ENCODE assay signal across 12 mouse cellular contexts in the genomic region with DNA sequence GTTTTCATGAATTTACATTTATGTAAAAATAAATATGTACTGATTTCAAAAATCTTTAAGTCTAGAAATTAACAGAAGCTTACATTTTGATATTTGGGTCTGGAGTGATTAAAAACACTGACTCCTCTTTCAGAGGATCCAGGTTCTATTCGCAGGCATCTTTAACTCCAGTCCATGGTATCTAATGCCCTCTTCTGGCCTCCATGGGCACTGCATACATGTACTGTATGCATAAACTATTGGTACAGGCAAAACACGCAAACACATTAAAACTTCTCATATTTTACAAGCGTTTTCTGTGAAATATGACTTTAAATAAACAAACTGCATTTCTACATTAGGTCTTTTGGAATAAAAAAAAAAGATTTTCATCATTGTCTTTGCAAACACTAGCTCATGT.
DNase-seq lines count a peak whose midpoint lies in the region; ATAC-seq and TF ChIP-seq lines count a peak whose summit lies in the region.
"Had no signal": no experiment of that assay in that cellular context is flagged by ENCODE, and none has a peak within 500 bp of the region (broad histone marks: within the 10 kb centered on the region; RNA-seq: fewer than 3 reads in every experiment).

No protein-coding gene starts in this region.

- 68% methylated on average over 3 of the region's 3 CpGs for WGBS in forebrain, postnatal 0 days
- 71% methylated on average over 3 of the region's 3 CpGs for WGBS in forebrain, embryonic 10.5 days

- no peaks in the 10 kb centered on the region for H3K79me2 ChIP-seq in CH12.LX (replicated peaks; ENCODE audit: control insufficient read depth, extremely low read depth, insufficient read depth, poor library complexity, severe bottlenecking)

- no peak for TF ChIP-seq EP300 in CH12.LX (IDR thresholded peaks at IDR 0.05; ENCODE audit: low read length)

- no peak for ATAC-seq in forebrain, postnatal 0 days
- ATAC-seq: CD4-positive, CD25-positive, alpha-beta regulatory T cell, adult 4 months had no signal

- H3K4me2 ChIP-seq in forebrain, postnatal 0 days (ENCODE audit: low read depth): no peak overlapping the region
- H3K4me2 ChIP-seq in CH12.LX (ENCODE audit: insufficient read depth, low read depth, poor library complexity, severe bottlenecking): no peak overlapping the region

- no peaks in the 10 kb centered on the region for H3K9me3 ChIP-seq in forebrain, postnatal 0 days (ENCODE audit: low read length)
- no peaks in the 10 kb centered on the region; the same call in 1 of the 2 replicates for H3K9me3 ChIP-seq in forebrain, embryonic 10.5 days
- no peaks in the 10 kb centered on the region for H3K9me3 ChIP-seq in CH12.LX (replicated peaks; ENCODE audit: low read length)

- peak; percentile 53 for TF ChIP-seq CTCF in forebrain, postnatal 0 days (IDR thresholded peaks at IDR 0.05; ENCODE audit: low read depth)
- TF ChIP-seq CTCF in CH12.LX (conservative IDR thresholded peaks at IDR 0.05 in 1 of 2, IDR thresholded peaks at IDR 0.05 in 1 of 2; ENCODE audit: low read depth in 2 of 2, low read length in 2 of 2): peak in 1 of 2 experiments; percentile 56; a peak in 2 of 4 replicates

- H3K36me3 ChIP-seq in forebrain, postnatal 0 days (ENCODE audit: insufficient read depth): no peaks in the 10 kb centered on the region
- no peaks in the 10 kb centered on the region for H3K36me3 ChIP-seq in forebrain, embryonic 10.5 days (replicated peaks)
- no peaks in the 10 kb centered on the region for H3K36me3 ChIP-seq in CH12.LX (replicated peaks in 1 of 2; ENCODE audit: control insufficient read depth in 1 of 2, insufficient read depth in 1 of 2, low read length in 1 of 2)

- DNase-seq in forebrain, postnatal 0 days: peak; percentile 10
- DNase-seq in forebrain, embryonic 10.5 days (ENCODE audit: extremely low spot score, low spot score): no peak
- DNase-seq in left cerebral cortex, postnatal 4 days: peak; percentile 19
- no peak for DNase-seq in left cerebral cortex, adult 11 months (ENCODE audit: low spot score)
- peak; percentile 26 for DNase-seq in CH12.LX (ENCODE audit: extremely low read depth)
- DNase-seq in embryo, embryonic 11 days: peak; percentile 16
- no peak for DNase-seq in ovary, postnatal 36 days (ENCODE audit: low spot score)
- DNase-seq in yolk sac, embryonic 10.5 days (ENCODE audit: low spot score): no peak
- DNase-seq: adrenal gland, adult 2 months; cerebellum, adult 11 months had no signal

- H3K9ac ChIP-seq in forebrain, postnatal 0 days: no peak overlapping the region
- H3K9ac ChIP-seq in CH12.LX (ENCODE audit: insufficient read depth, low read depth): no peak overlapping the region

- no peak for TF ChIP-seq POLR2A in CH12.LX (IDR thresholded peaks at IDR 0.05; ENCODE audit: low read depth, low read length)

- no peaks in the 10 kb centered on the region for H3K4me1 ChIP-seq in forebrain, postnatal 0 days (ENCODE audit: insufficient read depth)
- no peaks in the 10 kb centered on the region for H3K4me1 ChIP-seq in forebrain, embryonic 10.5 days
- 0 out of 4 replicates have a peak, but pooled peaks cover 0 to 5% of the 10 kb centered on the region in 2 experiments for H3K4me1 ChIP-seq in CH12.LX (ENCODE audit: control insufficient read depth in 1 of 2, insufficient read depth in 2 of 2)

- intact Hi-C loops in left cerebral cortex, postnatal 4 days (cut with DNase I): no loop called here

- peak; percentile 51 for TF ChIP-seq RAD21 in CH12.LX (IDR thresholded peaks at IDR 0.05; ENCODE audit: low read depth, low read length)

- H3K27ac ChIP-seq in forebrain, postnatal 0 days (ENCODE audit: low read depth, low read length): no peak overlapping the region
- no peak overlapping the region for H3K27ac ChIP-seq in forebrain, embryonic 10.5 days
- H3K27ac ChIP-seq in CH12.LX (ENCODE audit: insufficient read depth, low read depth): no peak overlapping the region

- no peak overlapping the region for H3K4me3 ChIP-seq in forebrain, postnatal 0 days (ENCODE audit: low read depth, low read length)
- H3K4me3 ChIP-seq in forebrain, embryonic 10.5 days: no peak overlapping the region
- H3K4me3 ChIP-seq in CH12.LX (replicated peaks in 1 of 3; ENCODE audit: low read depth in 2 of 3, low read length in 2 of 3, poor library complexity in 1 of 3): no peak overlapping the region
- H3K4me3 ChIP-seq: erythroblast, embryonic 14.5 days had no signal

- in situ Hi-C loops in CH12.LX (cut with MboI; ENCODE audit: low pct_ligation_motif_present, low pct_unique_long_range_greater_than_20kb, low sequenced_read_pairs): no loop called here

- H3K27me3 ChIP-seq in forebrain, postnatal 0 days (ENCODE audit: insufficient read depth, low read length): no peaks in the 10 kb centered on the region
- no peaks in the 10 kb centered on the region for H3K27me3 ChIP-seq in forebrain, embryonic 10.5 days (ENCODE audit: poor library complexity, severe bottlenecking)
- no peaks in the 10 kb centered on the region for H3K27me3 ChIP-seq in CH12.LX (replicated peaks)

- dilution Hi-C loops in CH12.LX (cut with MboI; ENCODE audit: extremely low pct_ligation_motif_present, extremely low pct_unique_long_range_greater_than_20kb, low sequenced_read_pairs): no loop called here

TF ChIP-seq in CH12.LX, 34 proteins besides CTCF, POLR2A, EP300 and RAD21:
- TF ChIP-seq SMC3 (IDR thresholded peaks at IDR 0.05; ENCODE audit: low read depth, low read length): 0 out of 2 replicates have a peak, but pooled peaks have one; percentile 2
- TF ChIP-seq BHLHE40 (IDR thresholded peaks at IDR 0.05; ENCODE audit: low read depth, low read length): no peak

Comparison
In these comparisons a context has a peak if more than half of its experiments do, and no peak if none do; other contexts are left out.
1. DNase-seq: peak in forebrain, postnatal 0 days (single experiment), left cerebral cortex, postnatal 4 days (single experiment), CH12.LX (single experiment) and embryo, embryonic 11 days (single experiment); none in forebrain, embryonic 10.5 days (single experiment), left cerebral cortex, adult 11 months (single experiment), ovary, postnatal 36 days (single experiment) and yolk sac, embryonic 10.5 days (single experiment).